Mouse (Mus musculus) intestine, postnatal 0 days (tissue): Measurements from ENCODE around the gene Slc7a5. TPM values are rescaled to one million over a fixed set of nuclear protein-coding genes. Genes with fewer than 3 reads are reported as not detected.

Experiments used
- ATAC-seq: fragments of 200-750 bp; cut with Nextera tagmentation; 2 replicates; pipeline ENCODE4 v1.8.0; 2017; ENCODE audit warnings: mild to moderate bottlenecking, moderate TSS enrichment, moderate library complexity
- H3K27ac ChIP-seq: fragments of 300-500 bp; sonication (generic); 2 replicates; pipeline ENCODE4 v1.5.1; 2014; ENCODE audit warnings: mild to moderate bottlenecking, low read depth, low read length, moderate library complexity
- H3K27me3 ChIP-seq: fragments of 300-500 bp; sonication (generic); replicated peaks from 2 replicates; pipeline ENCODE4 v1.6.1; 2014; ENCODE audit warnings: low read length, mixed read lengths; ENCODE audit not compliant: control insufficient read depth, insufficient read depth
- H3K36me3 ChIP-seq: fragments of 300-500 bp; sonication (generic); 2 replicates; pipeline ENCODE4 v1.6.1; 2014; ENCODE audit warnings: mild to moderate bottlenecking, moderate library complexity; ENCODE audit not compliant: control insufficient read depth, insufficient read depth
- H3K4me1 ChIP-seq: fragments of 300-500 bp; sonication (generic); replicated peaks from 2 replicates; pipeline ENCODE4 v1.6.1; 2014; ENCODE audit warnings: antibody characterized with exemption, low read length, mixed read lengths; ENCODE audit not compliant: control insufficient read depth, insufficient read depth
- H3K4me2 ChIP-seq: fragments of 300-500 bp; sonication (generic); replicated peaks from 2 replicates; pipeline ENCODE4 v1.6.1; 2014; ENCODE audit warnings: low read depth, mild to moderate bottlenecking, moderate library complexity
- H3K4me3 ChIP-seq: fragments of 300-500 bp; sonication (generic); 2 replicates; pipeline ENCODE4 v1.5.1; 2014; ENCODE audit warnings: low read depth, low read length
- H3K9ac ChIP-seq: fragments of 300-500 bp; sonication (generic); 2 replicates; pipeline ENCODE4 v1.6.1; 2014; ENCODE audit warnings: mild to moderate bottlenecking, low read depth, low read length
- H3K9me3 ChIP-seq: fragments of 300-500 bp; sonication (generic); 2 replicates; pipeline ENCODE4 v1.6.1; 2016; ENCODE audit warnings: mixed run types; ENCODE audit not compliant: control insufficient read depth
- CTCF ChIP-seq: sonication (generic); IDR thresholded peaks from 2 replicates; pipeline ENCODE4 v1.5.1; 2016; ENCODE audit warnings: low read depth, mild to moderate bottlenecking, control low read depth, antibody characterized with exemption, moderate library complexity
- WGBS: fragments of 180-500 bp; shearing (Covaris S2); extraction: QIAGEN DNeasy Blood & Tissue Kit; methylation state at CpG from one replicate; pipeline ENCODE4 v1.1.7; 2014; 5-methylcytosine and 5-hydroxymethylcytosine counted together
- polyA plus RNA-seq: library from polyadenylated mRNA; unstranded; fragments of >200 nt; fragmentation: Nextera tagmentation; extraction: Ambion mirVana; gene quantifications from 2 replicates; pipeline ENCODE4 v1.2.1, GENCODE M21; 2015

Gene Slc7a5
- polyA plus RNA-seq, 1 experiment from 2014 or later, result 6.1 TPM

- ATAC-seq, result peak; percentile 28; the same call in 1 of the 2 replicates
- no peak overlapping the region for H3K4me3 ChIP-seq
- H3K36me3 ChIP-seq, result no peaks in the 10 kb centered on the region
- WGBS, result 15% methylated on average over 6 of the region's 6 CpGs
- no peaks in the 10 kb centered on the region for H3K27me3 ChIP-seq
- no peaks in the 10 kb centered on the region for H3K9me3 ChIP-seq
- peaks cover 6% of the 10 kb centered on the region; the same call in 1 of the 2 replicates for H3K4me1 ChIP-seq
- no peak overlapping the region for H3K4me2 ChIP-seq
- no peak overlapping the region for H3K9ac ChIP-seq
- peak; percentile 75 for TF ChIP-seq CTCF
- H3K27ac ChIP-seq, result no peak overlapping the region
These were observed 75.0 kb downstream of the Slc7a5 start for GRCm38 (mm10) chr8:121832503-121832902.

GRCm38 (mm10) chr8:121832061-121832460 lies 75.4 kb downstream of the Slc7a5 start:
- Histone ChIP-seq H3K4me3 (no peak overlapping the region), H3K36me3 (no peaks in the 10 kb centered on the region), H3K4me2 (no peak overlapping the region), H3K27ac (no peak overlapping the region), H3K9ac (no peak overlapping the region), H3K27me3 (no peaks in the 10 kb centered on the region), H3K4me1 (peaks cover 6% of the 10 kb centered on the region; the same call in 1 of the 2 replicates), H3K9me3 (no peaks in the 10 kb centered on the region)
- no peak for ATAC-seq
- no peak for TF ChIP-seq CTCF
- WGBS, result 73% methylated on average over 2 of the region's 2 CpGs

Other genes starting within 250 kb of the Slc7a5 start
- gene Jph3, start 178.1 kb downstream of the Slc7a5 start, polyA plus RNA-seq, result 2.8 and 3.0 TPM in 2 replicates
- 10.7 and 12.1 TPM in 2 replicates for gene Klhdc4, start 78.1 kb downstream of the Slc7a5 start, polyA plus RNA-seq
- 10.1 and 11.1 TPM in 2 replicates for gene Car5a, start 37.2 kb upstream of the Slc7a5 start, polyA plus RNA-seq
- gene Banp, start 42.1 kb upstream of the Slc7a5 start, polyA plus RNA-seq, result 9.4 and 9.5 TPM in 2 replicates